Mouse (Mus musculus) adrenal gland, postnatal 4 days (tissue): ENCODE results near the gene Ear14. TPM values are rescaled to one million over a fixed set of nuclear protein-coding genes. Genes with fewer than 3 reads are reported as not detected.
"Not testable (repeated sequence)": the region's sequence is repeated elsewhere in the genome, so short reads cannot be mapped to it uniquely, and the experiment has no call there.

Experiments used
- DNase-seq, 2 experiments: peaks; one replicate each; pipeline ENCODE4 v3.0.0; 2021 to 2022; ENCODE audit warnings: low spot score in 2 of 2, mixed read lengths in 2 of 2
- long read RNA-seq, 2 experiments: library from polyadenylated mRNA; stranded (forward); transcript quantifications; one replicate each; pipeline ENCODE4 v2.0.0; 2021
- total RNA-seq, 2 experiments: library from RNA; stranded (reverse); gene quantifications; 2 replicates each; pipeline ENCODE4 v1.2.3; 2021

Gene Ear14
- not detected for total RNA-seq
- long read RNA-seq, experiment 1, result 0 reads
- long read RNA-seq, experiment 2, result 0 reads

DNA sequence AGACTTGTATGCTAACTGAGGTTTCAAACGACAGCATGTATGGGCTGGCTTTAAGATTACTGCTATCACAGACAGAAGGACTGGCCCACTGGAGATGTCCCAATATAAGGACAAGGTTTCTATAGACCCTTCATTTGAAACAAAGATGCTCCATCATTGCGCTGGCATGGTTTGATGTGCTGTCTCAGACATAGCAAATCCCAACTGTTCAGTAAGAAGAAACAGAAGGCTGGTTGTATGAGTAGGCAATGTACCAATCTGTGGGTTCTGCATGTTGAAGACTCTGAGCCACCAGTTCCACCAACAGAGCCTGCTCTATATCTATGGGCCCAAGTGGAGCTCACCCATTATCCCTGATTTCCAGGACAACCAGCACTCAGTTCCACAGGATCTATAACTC lies at the start of gene Ear14:
TSS of gene Ear14 (plus strand) at position 277 of the 400 bp plus-strand sequence.
- DNase-seq, result no peak

DNA sequence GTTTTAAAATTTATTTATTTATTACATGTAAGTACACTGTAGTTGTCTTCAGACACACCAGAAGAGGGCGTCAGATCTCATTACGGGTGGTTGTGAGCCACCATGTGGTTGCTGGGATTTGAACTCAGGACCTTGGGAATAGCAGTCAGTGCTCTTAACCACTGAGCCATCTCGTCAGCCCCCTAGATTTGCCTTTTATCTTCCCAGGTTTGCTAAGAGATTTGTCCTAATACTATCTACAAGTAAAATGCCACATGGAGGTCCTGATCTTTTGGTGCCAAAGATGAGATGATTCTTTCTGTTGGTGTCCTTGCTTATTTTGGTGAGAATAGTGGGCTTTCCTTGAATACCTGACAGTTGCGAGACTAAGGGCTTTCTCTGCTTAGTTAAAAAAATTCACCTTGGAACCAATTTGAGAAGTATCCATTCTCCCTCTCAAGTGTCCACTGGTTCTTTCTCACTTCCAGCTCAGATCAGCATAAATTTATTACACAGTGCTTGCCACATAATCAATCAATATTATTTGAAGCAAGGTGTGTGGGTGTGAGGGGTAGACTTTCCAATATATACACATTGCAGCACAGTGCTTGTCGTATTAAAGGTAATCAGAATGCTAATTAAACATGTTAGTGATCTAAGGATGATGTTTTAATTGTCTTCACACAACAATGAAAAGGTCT lies 47.0 kb upstream of the Ear14 start:
- no peak for DNase-seq

DNA sequence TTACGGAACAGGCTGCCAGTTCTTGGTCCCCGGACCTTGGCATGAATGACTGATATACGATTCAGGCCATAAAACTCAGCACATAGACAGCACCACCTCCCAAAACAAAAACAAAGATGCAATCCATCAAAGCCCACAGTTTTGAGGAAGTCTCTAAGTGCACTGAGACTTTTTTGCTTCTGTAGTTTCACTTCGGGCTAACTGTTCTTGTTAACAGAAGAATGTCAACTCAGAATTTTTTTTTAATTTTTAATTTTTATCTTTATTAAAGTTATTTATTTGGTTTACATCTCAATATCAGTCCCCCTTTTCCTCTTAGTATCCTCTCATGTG lies 46.5 kb upstream of the Ear14 start:
- no peak for DNase-seq

DNA sequence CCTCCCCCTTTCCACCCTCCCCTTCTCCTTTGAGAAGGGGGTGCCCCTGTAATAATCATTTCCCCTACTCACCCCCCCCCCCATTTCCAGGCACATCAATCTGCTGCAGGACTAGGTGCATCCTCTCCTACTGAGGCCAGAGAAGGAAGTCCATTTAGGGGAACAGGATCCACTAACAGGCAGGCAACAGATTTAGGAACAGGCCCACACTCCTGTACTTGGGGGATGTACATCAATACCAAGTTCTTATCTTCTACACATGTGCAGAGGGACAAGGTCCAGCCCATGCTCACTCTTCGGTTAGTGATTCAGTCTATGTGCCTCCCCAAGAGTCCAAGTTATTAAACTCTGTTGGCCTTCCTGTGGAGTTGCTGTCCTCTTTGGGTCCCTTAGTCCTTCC lies 46.1 kb upstream of the Ear14 start:
- no peak for DNase-seq

DNA sequence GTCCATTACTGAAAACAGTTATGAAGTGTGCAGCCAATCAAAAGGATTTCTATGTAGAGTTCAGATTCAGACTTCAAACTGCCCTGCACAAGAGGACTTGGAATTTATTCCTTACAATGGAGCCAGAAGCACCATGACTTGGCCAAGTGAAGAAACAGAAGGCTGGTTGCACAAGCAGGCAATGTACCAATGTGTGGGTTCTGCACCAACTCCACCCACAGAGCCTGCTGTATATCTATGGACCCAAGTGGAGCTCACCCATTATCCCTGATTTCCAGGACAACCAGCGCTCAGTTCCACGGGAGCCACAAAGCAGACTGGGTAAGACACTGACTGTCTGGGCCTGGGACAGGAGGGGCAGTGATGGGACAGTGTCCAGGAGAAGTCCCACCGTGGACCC lies 41.2 kb upstream of the Ear14 start, which contains the start of gene Rnase2b:
TSS of gene Rnase2b (plus strand) at position 285 of the 400 bp plus-strand sequence.
- not testable (repeated sequence) for DNase-seq

DNA sequence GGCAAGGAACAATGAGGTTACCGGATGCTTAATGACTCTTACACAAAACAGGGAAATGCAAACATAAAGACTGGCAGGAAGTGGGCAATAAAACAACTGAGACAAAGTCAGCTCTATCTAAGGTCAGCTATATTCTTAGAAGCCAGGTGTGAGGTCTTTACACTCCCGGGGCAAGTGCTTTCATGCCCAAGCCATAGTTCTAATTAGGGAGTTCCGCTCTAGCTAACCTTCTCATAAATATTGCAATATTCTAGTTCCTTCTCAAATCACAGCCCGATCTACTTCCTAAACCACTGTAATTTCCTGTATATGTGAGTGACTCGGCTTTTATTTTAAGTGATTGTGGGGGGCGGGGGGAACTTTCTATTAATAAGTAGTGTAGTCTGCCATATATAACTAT lies 39.9 kb upstream of the Ear14 start:
- not testable (repeated sequence) for DNase-seq

DNA sequence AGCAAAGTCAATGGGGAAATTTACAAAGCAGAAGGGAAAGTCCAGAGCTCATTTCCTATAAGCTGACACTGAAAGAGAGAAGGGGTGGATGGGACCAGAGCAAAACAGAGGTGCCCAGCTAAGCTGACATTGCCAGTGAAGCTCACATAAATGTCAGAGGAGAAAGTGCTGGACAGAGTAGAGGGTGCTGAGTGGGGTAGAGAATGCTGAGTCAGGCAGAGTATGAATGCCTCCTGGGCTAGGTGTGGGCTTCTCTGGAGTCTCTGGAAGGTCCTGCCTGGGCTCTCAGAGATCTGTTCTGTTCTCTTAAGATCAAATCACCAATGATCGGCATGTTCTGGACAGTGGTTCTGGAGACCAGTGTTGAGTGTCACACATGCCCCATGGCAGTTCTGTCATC lies 37.8 kb upstream of the Ear14 start:
- DNase-seq, result no peak

DNA sequence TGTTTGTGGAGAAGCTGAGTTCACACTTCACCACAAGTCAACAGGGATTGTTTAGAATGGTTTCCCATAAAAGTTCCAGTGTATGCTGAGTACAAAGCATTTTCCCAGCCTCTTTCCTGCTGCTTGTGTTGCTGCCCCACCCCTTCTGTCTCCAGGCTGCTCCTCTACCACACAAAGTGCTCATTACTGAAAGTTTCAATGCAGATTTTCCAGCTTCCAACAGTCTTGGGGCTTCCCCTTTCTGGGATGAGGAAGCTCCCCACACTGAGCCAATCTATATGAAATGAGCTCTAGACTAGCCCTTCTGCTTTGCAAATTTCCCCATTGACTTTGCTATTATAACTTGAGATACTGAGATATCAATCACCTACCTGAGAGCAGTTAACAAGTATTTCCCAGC lies 37.1 kb upstream of the Ear14 start:
- DNase-seq, result no peak

DNA sequence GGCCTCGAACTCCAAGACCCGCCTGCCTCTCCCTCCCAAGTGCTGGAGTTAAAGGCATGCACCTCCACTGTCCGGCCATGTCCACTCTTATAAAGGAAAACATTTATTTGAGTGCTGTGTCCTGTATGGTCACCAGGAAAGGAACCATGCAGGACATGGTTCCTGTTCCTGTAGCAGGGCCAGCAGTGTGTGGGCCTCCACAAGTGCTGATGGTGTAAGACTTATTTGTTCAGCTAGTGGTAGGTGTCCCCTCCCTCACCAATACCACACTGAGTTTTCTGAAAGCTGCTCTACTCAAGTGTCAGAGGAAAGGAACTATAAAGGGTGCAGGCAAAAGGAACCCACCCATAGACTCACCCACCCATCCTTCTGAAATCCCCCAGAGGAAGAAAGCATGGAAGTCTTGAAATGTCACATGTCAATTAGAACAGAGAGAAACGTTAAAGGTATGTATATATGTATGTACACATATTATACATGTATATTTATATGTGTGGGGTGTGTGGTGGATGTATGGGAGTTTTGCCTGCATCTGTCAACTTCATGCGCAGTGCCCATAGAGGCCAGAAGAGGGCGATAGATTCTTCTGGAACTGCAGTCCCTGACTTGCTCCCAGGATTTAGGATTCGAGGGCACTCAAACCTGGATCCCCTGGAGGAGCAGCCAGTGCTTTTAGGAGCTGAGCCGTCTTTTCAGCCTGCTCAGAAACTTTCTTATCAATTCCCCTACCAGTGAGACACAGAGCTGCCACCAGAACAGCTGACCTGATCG lies 30.9 kb upstream of the Ear14 start:
- DNase-seq, result not testable (repeated sequence)

DNA sequence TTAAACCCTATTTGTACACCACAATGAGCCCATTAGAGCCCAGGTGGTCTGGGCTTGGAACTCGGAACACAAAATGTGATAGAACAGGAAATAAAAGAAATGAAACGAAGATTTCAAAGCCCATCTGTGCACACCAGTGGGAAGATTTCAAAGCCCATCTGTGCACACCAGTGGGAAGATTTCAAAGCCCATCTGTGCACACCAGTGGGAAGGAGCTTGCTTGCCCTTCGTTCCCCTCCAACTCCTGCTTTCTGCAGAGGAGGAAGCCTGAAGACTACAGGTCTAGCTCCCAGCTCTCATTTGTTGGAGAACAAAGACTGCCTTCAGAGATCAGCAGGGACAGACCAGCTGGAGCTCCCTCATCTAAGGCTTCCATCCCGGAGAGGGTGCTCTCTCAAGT lies 30.2 kb upstream of the Ear14 start:
- not testable (repeated sequence) for DNase-seq

DNA sequence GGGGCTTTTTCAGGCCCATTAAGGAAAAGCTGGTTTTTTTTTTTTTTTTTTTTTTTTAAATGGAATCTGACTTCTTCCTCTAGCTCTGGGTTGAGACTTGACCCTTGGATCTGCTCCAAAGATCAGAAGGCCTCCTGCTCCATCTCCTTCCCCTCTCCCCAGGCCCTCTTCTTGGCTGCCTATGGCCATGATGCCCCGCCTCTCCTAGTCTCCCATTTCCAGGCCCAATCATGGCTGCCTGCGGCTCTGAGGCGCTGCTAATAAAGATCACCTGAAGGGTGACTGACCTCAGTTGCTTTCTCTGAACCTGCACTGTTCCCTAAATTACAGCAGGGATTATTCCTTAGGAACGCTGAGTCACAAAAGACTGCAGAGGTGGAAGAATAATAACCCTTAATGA lies 29.3 kb upstream of the Ear14 start:
- DNase-seq, result no peak

DNA sequence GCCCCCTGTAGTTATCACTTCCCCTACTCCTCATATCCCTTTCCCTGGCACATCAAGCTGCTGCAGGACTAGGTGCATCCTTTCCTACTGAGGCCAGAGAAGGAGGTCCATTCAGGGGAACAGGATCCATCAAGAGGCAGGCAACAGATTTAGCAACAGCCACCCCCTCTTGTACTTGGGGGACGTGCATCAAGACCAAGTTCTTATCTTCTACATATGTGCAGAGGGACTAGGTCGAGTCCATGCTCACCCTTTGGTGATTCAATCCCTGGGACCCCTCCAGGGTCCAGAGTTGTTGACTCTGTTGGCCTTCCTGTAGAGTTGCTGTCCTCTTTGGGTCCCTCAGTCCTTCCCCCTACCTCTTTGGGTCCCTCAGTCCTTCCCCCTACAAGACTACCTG lies 22.1 kb upstream of the Ear14 start:
- DNase-seq, result not testable (repeated sequence)

DNA sequence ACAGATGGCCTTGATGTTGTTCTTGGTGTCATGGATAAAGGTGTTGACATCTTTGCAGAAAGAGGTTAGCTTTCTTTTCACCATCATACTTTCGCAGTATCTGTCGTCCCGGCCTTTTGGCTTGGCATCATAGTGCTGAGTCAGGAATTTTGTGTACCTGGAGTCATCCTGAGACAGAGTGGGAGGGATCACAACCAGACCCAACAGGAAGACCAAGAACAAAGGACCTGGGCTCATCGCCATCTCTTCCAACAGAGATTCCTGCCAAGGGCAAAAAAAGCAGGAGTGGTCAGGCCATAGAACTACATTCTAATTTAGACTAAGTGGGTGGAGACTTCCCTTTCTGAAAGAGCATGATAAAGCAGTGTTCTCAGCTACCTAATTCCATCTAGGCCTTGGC lies 7.5 kb upstream of the Ear14 start:
- DNase-seq, result no peak

DNA sequence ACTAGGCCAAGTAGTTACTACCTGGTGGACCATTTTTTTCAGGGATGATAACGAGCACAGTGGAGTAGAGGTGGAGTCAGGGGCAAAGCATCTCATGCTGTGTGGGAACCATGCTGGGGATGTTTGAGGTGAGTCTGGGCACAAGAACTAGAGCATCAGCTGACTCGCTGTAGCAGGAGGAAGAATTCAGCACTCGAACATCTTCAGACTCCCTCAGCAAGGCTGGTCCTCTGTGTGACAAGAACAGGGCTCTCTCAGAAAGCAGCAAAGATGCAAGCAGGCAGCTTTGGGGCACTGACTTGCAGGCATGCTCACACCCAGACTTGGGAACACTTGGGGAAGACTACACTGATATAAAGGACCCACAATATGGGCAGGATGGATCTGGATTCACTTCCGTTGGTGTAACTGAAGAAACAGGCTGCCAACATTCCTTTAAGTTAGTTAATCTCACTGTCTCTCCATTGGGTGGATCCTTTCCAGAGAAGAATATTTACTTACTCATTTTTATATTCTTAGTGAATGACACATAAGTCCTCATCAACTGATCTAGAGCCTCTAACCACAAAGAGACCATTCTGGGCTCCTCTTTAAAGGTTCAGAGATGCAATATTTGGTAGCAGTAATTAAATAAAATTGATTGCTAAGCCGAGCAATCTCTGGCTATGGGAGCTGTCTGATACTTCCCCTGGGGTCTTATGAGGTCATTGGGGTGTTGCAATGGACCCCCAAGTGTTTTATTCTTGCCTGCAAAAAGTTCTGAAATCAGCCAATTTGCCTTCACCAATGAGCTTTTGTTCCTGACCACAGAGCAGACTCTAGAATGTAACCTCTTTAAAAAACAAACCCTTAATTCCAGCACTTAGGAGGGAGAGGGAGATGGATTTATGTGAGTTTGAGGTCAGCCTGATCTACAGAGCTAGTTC lies 3.8 kb upstream of the Ear14 start, which contains the start of gene Ang2:
TSS of gene Ang2 (minus strand) at position 51 of the 926 bp plus-strand sequence.
- DNase-seq, result no peak

DNA sequence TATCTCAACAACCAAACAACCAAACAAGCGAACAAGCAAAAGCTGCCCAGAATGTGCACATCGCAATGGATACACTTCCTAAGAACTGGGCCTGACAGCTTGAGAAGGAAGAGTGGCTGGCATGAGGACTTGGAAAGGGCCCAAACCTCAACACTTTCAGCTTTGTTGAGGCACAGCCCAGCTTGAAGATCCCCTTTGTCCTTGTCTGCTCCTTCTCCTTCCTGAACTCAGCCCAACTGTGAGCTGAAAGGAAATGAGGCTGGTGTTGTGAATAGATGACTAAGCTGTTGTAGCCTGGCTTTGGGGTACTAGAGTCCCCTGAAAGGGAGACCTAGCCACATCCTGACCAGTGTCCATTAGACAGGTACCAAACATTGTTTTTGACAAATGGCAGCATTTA lies 3.1 kb upstream of the Ear14 start:
- DNase-seq, result no peak

DNA sequence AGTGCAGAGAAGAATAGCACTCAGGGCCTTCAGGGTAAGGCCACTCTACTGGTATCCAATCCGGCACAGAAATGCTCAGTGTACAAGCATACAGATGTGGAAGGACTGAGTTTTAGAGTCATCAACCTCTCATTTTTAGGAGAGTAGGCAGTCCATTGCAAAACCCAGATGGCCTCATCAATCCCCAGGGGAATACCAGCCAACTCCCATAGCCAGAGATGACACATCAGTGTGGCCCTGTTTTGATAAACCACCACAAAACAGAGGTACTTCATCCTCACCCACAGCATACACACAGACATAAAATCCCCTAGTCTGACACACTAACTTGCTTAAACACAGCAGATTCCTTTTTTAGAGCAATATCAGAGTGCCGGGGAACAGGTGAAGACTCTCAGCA lies 2.7 kb upstream of the Ear14 start:
- DNase-seq, result no peak

DNA sequence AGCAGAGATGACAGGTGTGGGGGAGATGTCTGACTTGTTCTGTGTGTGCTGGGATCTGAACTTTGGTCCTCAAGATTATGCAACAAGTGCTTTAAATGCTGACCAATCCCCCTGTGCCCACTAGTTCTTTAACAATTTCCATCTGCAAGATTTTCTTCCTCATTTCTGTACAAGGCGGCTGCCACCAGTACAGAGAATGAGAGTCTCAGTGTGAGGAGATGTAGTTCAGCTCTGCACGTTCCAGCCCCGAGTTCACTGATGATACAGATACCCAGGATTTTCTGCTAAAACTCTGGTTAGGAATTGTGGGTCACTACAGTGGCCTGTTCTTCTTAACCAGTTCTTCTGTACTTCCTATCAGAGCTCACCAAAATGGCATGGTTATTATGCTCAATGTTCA lies 16.9 kb downstream of the Ear14 start:
- not testable (repeated sequence) for DNase-seq

DNA sequence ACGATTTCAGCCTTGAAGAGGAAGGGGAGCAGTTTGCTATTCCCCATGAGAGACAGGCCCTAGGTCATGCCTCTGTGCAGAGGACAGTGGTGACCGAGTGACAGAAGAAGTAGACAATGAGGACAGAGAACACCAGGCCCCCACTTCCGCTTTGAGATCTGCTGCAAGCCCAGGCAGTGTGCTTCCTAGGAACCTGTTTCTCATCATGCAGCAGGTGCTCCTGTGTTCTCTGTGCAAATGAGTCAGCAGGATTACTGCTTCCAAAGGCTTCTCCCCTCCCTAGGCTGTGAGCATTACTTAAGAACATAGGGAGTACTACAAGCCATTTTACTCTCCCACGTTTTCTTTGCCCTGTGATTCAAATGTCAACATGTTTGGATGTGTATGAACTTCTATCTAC lies 26.5 kb downstream of the Ear14 start:
- not testable (repeated sequence) for DNase-seq

DNA sequence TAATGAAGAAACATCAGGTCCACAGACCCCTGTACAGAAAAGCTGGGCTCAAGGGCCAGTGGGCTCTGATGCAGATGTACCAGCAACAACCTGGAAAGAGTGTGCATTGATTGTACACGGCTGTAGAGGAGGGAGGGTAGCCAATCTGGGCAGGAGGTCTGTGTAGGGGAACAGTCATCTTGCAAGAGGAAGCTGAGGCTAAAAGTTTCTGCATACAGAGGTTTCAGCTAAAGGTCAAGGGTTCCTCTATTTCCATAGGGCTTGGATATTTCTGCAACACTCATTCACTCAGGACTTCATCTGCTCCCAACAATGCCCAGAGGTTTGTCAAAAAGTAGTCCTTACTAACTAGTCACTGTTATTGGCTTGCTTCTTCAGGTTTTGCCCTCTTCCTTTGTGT lies 34.3 kb downstream of the Ear14 start:
- DNase-seq, result not testable (repeated sequence)

DNA sequence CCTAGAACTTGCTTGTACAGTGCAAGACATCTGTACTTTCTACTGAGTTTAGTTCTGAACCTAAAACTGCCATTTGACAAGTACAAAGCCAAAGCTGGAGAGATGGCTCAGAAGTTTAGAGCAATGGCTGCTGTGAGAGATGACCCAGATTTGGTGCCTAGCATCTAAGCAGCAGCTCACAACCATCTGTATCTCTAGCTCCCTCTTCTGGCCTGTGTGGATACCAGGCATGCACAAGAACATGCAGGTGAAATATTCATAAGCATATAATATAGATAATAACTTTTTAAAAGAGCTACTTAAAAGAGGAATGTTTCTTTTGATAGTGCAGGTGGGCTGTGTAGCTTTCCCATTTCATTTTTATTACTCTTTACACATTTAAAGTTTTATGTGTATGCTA lies 37.7 kb downstream of the Ear14 start:
- peak in 1 of 2 experiments; percentile 21 for DNase-seq

DNA sequence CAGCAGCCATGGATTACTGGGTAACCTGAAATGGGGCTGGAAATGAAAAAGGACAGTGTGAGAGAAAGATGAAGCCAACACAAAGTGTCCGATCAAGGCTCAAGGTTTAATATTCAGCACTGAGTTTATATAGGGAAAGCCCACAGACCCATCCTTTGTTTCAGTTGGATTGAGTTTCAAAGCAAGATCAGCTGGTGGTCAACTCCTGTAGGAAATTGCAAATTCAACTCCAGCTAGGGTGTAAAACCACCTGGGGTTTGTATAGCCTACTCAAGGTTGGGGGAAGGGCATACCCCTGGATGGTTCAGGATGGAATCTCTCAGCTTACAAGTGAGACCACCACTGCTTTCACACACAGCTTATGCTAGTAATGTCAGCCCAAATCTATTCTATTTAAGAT lies 44.5 kb downstream of the Ear14 start:
- DNase-seq, result no peak

DNA sequence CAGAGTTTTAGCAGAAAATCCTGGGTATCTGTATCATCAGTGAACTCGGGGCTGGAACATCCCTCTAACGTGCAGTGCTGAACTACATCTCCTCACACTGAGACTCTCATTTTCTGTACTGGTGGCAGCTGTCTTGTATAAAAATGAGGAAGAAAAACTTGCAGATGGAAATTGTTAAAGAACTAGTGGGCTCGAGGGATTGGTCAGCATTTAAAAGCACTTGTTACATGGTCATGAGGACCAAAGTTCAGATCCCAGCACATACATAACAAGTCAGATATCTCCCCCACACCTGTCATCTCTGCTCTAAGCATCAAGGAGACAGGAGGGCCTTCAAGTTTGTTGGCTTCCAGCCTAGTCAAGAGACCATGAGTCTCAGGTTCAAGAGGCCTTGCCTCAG lies 47.2 kb downstream of the Ear14 start:
- DNase-seq, result no peak
